Mouse (Mus musculus): ENCODE measurements around the gene Eps15.

- TF ChIP-seq POLR2A (IDR thresholded peaks at IDR 0.05; ENCODE audit: control insufficient read depth, extremely low read depth, insufficient read depth, low read length, poor library complexity): no peak
- TF ChIP-seq CTCF (IDR thresholded peaks at IDR 0.05; ENCODE audit: borderline replicate concordance, control insufficient read depth, extremely low read depth, insufficient read depth, low read length, poor library complexity): no peak
Observed at GRCm38 (mm10) chr4:109245016-109245620, 35.0 kb upstream of the Eps15 start.
